Mouse (Mus musculus): ENCODE results near the gene Cdc40.

- TF ChIP-seq POLR2A (IDR thresholded peaks at IDR 0.05; ENCODE audit: borderline replicate concordance, insufficient read depth, low read length) = peak; percentile 72; the same call in 1 of the 2 replicates
- TF ChIP-seq CTCF (IDR thresholded peaks at IDR 0.05; ENCODE audit: borderline replicate concordance, insufficient read depth, low read depth, low read length) = no peak
These were observed at the start of gene Cdc40, which contains the start of gene Wasf1 for GRCm38 (mm10) chr10:40882831-40883643.

Measured in cerebellum, adult 2 months (tissue).